Mouse (Mus musculus) stomach, embryonic 14.5 days (tissue): ENCODE results near the gene Arg1. TPM values are rescaled to one million over a fixed set of nuclear protein-coding genes. Genes with fewer than 3 reads are reported as not detected.
A peak's percentile ranks its signal among the peaks of the same experiment; 100 is the strongest.

ENCODE experiments used
- ATAC-seq: fragments of 200-750 bp; cut with Nextera tagmentation; 2 replicates; pipeline ENCODE4 v1.8.0; 2017; ENCODE audit warnings: low read depth, moderate TSS enrichment; ENCODE audit not compliant: insufficient number of reproducible peaks, insufficient read depth, low FRiP score
- H3K27ac ChIP-seq: fragments of 300-500 bp; sonication (generic); 2 replicates; pipeline ENCODE4 v1.5.1; 2014; ENCODE audit warnings: mild to moderate bottlenecking, low read length, moderate library complexity, mixed read lengths
- H3K27me3 ChIP-seq: fragments of 300-500 bp; sonication (generic); 2 replicates; pipeline ENCODE4 v1.6.1; 2014; ENCODE audit warnings: low read length, control low read depth, mixed read lengths; ENCODE audit not compliant: control insufficient read depth, insufficient read depth
- H3K36me3 ChIP-seq: fragments of 300-500 bp; sonication (generic); 2 replicates; pipeline ENCODE4 v1.6.1; 2014; ENCODE audit warnings: mild to moderate bottlenecking, control low read depth, low read length, moderate library complexity, mixed read lengths; ENCODE audit not compliant: control insufficient read depth, insufficient read depth
- H3K4me1 ChIP-seq: fragments of 300-500 bp; sonication (generic); 2 replicates; pipeline ENCODE4 v1.6.1; 2014; ENCODE audit warnings: low read length, control low read depth, mixed read lengths; ENCODE audit not compliant: control insufficient read depth, insufficient read depth
- H3K4me2 ChIP-seq: fragments of 300-500 bp; sonication (generic); replicated peaks from 2 replicates; pipeline ENCODE4 v1.6.1; 2014; ENCODE audit warnings: low read depth, low read length, control low read depth
- H3K4me3 ChIP-seq: fragments of 300-500 bp; sonication (generic); 2 replicates; pipeline ENCODE4 v1.5.1; 2014; ENCODE audit warnings: low read depth, low read length, control low read depth
- H3K9ac ChIP-seq: fragments of 300-500 bp; sonication (generic); replicated peaks from 2 replicates; pipeline ENCODE4 v1.6.1; 2014; ENCODE audit warnings: low read depth, mild to moderate bottlenecking, control low read depth, low read length, moderate library complexity, mixed read lengths
- H3K9me3 ChIP-seq: fragments of 300-500 bp; sonication (generic); 2 replicates; pipeline ENCODE4 v1.6.1; 2016; ENCODE audit warnings: low read depth, low read length, control low read depth; ENCODE audit not compliant: control insufficient read depth
- WGBS: fragments of 180-500 bp; shearing (Covaris S2); extraction: QIAGEN DNeasy Blood & Tissue Kit; methylation state at CpG from one replicate; pipeline ENCODE4 v1.1.7; 2014; 5-methylcytosine and 5-hydroxymethylcytosine counted together
- polyA plus RNA-seq: library from polyadenylated mRNA; unstranded; fragments of >200 nt; fragmentation: Nextera tagmentation; extraction: Ambion mirVana; gene quantifications from 2 replicates; pipeline ENCODE4 v1.2.1, GENCODE M21; 2014

Gene Arg1
- polyA plus RNA-seq: 12.4 and 14.4 TPM in 2 replicates

DNA sequence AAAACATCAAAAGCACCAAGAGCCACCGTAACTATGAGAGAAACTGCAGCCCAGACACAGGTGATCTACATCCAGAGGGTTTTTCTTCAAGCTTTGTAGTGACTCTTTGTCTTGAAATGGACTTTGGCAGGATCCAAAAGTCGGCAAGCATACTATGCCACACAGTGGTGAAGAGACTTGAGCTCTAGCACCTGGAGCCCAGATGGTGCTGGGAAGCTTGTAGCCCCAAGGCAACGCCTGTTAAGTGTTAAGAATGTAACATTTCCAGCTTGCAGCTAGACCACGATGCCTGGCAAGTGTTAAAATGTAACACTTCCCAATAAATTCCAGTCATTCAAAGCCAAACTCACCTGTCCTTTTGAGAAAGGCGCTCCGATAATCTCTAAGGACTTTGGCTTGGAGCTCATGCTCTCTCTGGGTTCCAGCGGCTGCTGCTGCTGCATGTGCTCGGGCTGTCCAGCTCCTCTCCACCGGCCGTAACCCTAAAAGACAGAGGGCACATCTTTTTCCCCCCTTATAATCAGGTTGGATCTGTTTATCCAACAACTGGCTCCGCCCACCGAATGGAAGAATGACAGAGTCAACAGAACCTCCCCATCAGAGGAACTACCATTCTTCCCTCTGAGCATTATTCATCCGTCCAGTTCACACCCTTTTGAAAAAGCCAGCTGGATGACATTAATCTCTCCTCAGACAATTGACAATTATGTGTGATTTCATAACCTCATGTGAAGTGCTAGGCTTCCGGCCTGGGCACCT, at the start of gene Arg1:
Arg1 (minus strand) TSS at position 523 of the 759 bp plus-strand sequence.
- Histone ChIP-seq H3K27me3 (no peaks in the 10 kb centered on the region), H3K4me3 (no peak within 1 kb of the TSS), H3K4me2 (peak within 1 kb of the TSS; percentile 35), H3K9ac (no peak within 1 kb of the TSS), H3K9me3 (no peaks in the 10 kb centered on the region), H3K4me1 (peaks cover 14% of the 10 kb centered on the region), H3K36me3 (no peaks in the 10 kb centered on the region), H3K27ac (peak within 1 kb of the TSS; percentile 15; the same call in 1 of the 2 replicates)
- 0 out of 2 replicates have a peak, but pooled peaks have one; percentile 44 for ATAC-seq
- WGBS: 11% methylated on average over 14 of the region's 14 CpGs

DNA sequence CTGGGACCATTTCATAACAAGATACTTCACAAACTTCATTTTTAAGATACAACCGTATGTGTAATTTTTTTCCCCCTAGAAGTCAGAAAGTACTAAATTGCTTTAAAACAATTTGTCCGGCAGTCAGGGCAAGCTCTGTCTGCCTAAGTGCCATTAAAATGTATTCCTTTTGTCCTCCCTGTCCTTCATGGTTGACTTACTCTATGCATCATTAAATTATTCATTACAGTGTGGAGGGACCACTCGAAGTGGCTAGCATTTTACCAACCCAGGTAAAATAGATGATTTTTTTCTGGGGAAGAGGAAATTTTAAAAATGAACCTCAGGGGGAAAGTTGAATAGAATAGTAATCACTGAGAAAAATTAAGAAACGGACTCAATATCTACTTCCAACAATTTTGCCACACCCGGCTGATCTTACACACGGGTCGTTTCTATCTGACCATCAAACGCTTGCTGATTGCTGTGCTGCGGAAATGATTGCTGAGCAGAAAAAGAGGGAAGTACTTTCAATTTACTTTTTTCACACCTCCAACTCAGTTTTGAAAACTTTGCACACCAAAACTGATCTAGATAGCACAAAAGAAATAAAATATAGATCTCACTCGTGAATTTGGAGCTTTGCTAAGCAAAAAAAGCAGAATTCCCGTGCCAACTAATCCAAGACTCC, 46.7 kb upstream of the Arg1 start:
- Histone ChIP-seq H3K36me3 (no peaks in the 10 kb centered on the region), H3K9ac (no peak overlapping the region), H3K27me3 (no peaks in the 10 kb centered on the region), H3K4me2 (no peak overlapping the region), H3K9me3 (no peaks in the 10 kb centered on the region), H3K4me3 (no peak overlapping the region), H3K27ac (no peak overlapping the region), H3K4me1 (peaks cover 5% of the 10 kb centered on the region; the same call in 1 of the 2 replicates)
- no peak for ATAC-seq
- 81% methylated on average over 11 of the region's 11 CpGs for WGBS

DNA sequence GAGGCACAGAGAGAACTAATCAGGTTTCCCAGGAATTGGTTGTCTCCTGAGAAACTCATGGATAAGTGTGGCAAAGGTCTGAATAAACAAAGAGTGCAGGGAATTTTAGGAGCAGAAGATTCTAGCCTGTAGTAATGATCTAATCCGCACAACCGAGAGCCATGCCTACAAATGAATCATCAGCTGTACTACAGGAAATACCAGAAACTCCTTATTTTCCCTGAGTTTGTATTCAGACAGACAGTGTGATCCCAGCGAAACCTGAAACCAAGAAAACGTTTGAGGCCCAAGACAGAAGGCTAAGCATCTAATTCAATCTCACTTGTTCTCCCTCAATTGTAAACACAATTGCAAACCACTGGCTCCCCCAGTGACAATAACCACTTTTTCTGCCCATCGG, 46.1 kb upstream of the Arg1 start:
- Histone ChIP-seq H3K9me3 (no peaks in the 10 kb centered on the region), H3K4me1 (peaks cover 5% of the 10 kb centered on the region; the same call in 1 of the 2 replicates), H3K27ac (no peak overlapping the region), H3K9ac (no peak overlapping the region), H3K4me3 (no peak overlapping the region), H3K4me2 (no peak overlapping the region), H3K36me3 (no peaks in the 10 kb centered on the region), H3K27me3 (no peaks in the 10 kb centered on the region)
- ATAC-seq: no peak
- WGBS: 33% methylated on average over 5 of the region's 5 CpGs

DNA sequence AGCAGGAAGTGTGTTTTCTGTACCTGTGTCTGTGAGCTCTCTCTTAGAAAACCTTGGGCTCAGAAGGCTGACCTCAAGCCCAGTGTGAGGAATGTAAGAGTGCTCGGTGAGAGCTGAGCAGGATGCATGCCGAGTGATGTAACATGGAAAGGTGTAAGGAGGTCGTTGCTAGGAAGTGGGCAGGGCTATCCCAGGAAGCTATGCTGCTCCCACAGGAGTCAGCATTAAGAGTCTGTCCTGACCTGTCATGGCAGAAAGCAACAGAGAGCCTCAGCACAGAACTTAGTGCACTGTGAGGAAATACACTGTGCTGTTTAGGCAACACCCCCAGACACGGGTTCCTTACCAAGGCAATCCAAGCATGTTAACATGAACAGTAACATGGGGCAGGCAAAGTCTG, 45.6 kb upstream of the Arg1 start:
- 21% methylated on average over 4 of the region's 4 CpGs for WGBS
- ATAC-seq: no peak
- Histone ChIP-seq H3K4me3 (no peak overlapping the region), H3K27me3 (no peaks in the 10 kb centered on the region), H3K4me1 (peaks cover 5% of the 10 kb centered on the region; the same call in 1 of the 2 replicates), H3K4me2 (no peak overlapping the region), H3K36me3 (no peaks in the 10 kb centered on the region), H3K27ac (no peak overlapping the region), H3K9ac (no peak overlapping the region), H3K9me3 (no peaks in the 10 kb centered on the region)

DNA sequence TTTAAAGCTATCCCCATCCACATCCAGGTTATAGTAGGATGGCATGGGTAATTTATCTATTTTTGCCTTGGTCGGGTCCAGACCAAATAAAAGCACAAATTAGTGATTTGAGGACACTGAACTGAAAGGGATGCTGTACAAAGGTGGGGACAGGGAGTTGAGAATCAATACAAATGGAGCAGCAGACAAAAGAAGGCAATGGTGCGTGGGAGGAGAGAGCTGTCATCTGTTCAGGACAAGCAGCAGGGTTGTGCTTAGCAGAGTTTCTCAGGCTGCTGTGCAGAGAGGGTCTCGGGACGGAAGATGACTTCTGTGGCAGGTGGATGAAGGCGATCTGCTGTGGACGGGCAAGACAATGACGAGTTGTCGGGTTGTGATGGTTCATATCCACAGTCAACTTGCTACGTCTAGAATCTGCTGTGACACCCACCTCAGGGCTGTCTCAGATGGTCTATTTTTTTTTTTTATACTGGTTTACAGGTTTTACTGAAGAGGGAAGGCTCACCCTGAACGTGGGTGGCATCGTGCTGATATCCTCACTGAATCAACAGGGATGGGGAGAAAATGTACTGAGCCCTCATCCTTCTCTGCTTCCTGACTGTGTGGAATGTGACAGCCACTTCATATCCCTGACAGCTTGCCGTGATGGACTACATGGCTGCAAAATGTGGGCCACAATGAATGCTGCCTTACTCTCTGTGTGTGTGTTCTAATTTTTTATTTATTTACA, 38.7 kb upstream of the Arg1 start:
- H3K4me3 ChIP-seq: no peak overlapping the region
- ATAC-seq: no peak
- WGBS: 72% methylated on average over 12 of the region's 12 CpGs

DNA sequence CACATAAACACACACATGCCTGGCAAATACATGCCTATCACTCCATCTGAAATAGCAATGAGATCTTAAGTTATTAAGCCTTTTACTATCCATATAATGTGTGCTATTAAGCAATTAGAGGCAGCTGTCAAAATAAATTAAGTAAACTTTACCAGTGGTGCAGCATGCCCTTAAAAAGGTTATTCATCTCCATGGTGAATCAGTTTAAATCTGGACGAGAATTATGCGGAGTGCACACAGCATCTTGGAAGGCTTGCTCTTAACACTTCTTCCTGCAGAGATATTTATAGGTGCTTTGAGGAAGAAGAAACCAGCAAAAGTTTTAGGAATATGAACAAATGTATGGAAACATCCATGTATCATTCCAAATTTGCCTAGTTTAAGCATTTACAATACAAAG, 34.6 kb upstream of the Arg1 start:
- no peak overlapping the region for H3K9ac ChIP-seq
- H3K4me3 ChIP-seq: no peak overlapping the region
- H3K9me3 ChIP-seq: no peaks in the 10 kb centered on the region
- H3K4me2 ChIP-seq: no peak overlapping the region
- no peaks in the 10 kb centered on the region for H3K27me3 ChIP-seq
- no peaks in the 10 kb centered on the region for H3K36me3 ChIP-seq
- H3K4me1 ChIP-seq: no peaks in the 10 kb centered on the region
- H3K27ac ChIP-seq: no peak overlapping the region
- no peak for ATAC-seq
- 53% methylated on average over 2 of the region's 2 CpGs for WGBS

More for the DNA sequence above, 38.7 kb upstream of the Arg1 start:
- H3K27me3 ChIP-seq: no peaks in the 10 kb centered on the region
- no peak overlapping the region for H3K9ac ChIP-seq
- no peak overlapping the region for H3K4me2 ChIP-seq
- no peak overlapping the region for H3K27ac ChIP-seq
- H3K36me3 ChIP-seq: no peaks in the 10 kb centered on the region
- no peaks in the 10 kb centered on the region for H3K4me1 ChIP-seq
- no peaks in the 10 kb centered on the region for H3K9me3 ChIP-seq

DNA sequence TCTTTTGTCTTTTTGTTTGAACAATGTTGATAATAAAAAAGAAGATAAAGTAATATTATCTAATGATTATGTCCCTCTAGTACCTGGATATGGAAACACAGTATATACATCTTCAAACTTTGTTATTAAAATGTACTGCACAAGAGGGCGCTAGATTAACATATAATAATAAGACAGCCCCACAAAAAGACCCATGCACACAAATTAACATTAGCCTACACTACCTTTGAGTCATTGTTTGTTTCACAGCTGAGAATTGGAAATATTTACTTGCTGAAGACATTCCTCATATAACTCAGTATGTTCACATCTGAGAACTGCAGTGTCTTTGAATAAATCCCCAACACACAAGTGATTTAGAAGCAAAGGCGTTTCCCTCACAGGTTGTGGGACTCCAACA, 33.8 kb upstream of the Arg1 start:
- H3K9ac ChIP-seq: no peak overlapping the region
- H3K4me3 ChIP-seq: no peak overlapping the region
- H3K27ac ChIP-seq: no peak overlapping the region
- no peak overlapping the region for H3K4me2 ChIP-seq
- no peaks in the 10 kb centered on the region for H3K36me3 ChIP-seq
- H3K27me3 ChIP-seq: no peaks in the 10 kb centered on the region
- no peak for ATAC-seq
- H3K9me3 ChIP-seq: no peaks in the 10 kb centered on the region
- 38% methylated on average over 2 of the region's 2 CpGs for WGBS
- no peaks in the 10 kb centered on the region for H3K4me1 ChIP-seq
